Mouse (Mus musculus): ENCODE data around the gene Hoxa2.

DNA sequence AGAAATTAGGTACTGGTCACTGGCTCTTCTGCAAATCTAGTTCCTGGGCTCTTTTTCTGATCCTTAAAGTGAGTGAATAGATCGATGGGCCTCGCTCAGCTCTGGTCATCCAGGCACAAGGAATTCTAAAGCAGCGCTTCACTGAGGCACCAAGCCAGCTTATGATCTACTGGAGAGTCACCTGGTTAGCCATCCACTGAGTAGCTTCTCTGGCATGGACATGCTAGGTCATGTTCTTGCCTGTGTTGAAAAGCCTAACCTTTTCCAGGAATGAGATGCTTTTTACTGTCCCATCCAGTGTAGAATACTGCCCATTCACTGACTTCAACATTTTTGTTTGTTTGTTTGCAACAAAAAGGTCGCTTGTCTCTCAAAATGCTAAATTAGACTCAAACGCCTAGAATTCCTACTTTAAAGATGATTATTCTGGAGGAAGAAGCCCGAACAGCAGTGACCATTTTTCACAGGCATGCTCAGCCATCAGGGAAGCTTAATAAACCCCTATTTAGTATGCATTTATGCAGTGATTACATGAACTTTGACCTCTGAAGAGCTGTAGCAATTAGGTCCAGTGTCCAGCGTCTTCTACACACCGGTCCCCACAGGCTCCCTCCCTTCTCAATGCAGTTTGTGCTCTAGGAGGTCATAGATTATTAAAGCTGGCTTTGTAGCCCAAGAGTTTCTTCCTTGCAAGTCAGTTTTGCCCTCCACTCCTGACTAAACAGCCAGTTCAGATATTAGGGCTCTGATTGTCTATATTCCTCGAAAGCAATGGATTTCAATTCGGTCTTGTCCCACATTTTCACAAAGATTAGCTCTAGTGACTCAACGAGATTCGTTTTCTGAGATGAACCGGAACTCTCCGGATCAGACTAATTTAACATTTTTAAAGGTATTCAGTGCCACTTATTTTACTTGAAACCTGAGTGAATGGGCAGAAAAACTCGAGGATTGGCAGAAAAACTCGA, 12.1 kb downstream of the Hoxa2 start:
- TF ChIP-seq CTCF (IDR thresholded peaks at IDR 0.05; ENCODE audit: low read depth) (no peak), EP300 (IDR thresholded peaks at IDR 0.05; ENCODE audit: low read depth) (no peak)

All from heart, postnatal 0 days (tissue).